Mouse (Mus musculus) E14TG2a.4 (cell line): Measurements from ENCODE around the gene Synpr.

Source experiments
- CTCF ChIP-seq: conservative IDR thresholded peaks from 2 replicates; pipeline ENCODE4 v1.5.1; 2014; ENCODE audit warnings: low read length
- NANOG ChIP-seq: IDR thresholded peaks from 2 replicates; pipeline ENCODE4 v1.6.1; 2014; ENCODE audit warnings: borderline replicate concordance, low read length, mixed read lengths
- POU5F1 ChIP-seq: IDR thresholded peaks from 2 replicates; pipeline ENCODE4 v1.6.1; 2014; ENCODE audit warnings: low read length, borderline replicate concordance

- no peak for TF ChIP-seq NANOG
- no peak for TF ChIP-seq CTCF
- TF ChIP-seq POU5F1, result no peak
These were observed 174.8 kb downstream of the Synpr start for GRCm38 (mm10) chr14:13459333-13459732.
